Comparison of ENCODE assay signal across 42 mouse cellular contexts in the genomic region with DNA sequence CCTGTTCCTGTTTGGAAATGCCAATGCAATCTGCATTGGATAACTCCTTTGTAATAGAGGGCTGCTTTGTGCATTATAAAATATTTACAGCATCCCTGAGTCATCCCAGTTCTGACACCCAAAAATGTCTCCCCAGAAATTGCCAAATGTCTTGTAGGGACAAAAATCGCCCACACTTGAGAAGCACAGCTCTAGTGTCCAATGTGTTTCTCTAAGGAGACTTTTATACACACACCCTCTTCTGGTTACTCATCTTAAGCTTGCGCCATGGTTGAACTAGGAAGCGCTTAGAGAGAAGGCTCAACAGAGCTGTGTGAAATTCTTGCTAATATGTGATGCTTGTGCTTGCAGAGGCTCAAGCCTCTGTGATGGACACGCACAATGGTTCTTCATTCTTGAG. TPM values are rescaled to one million over a fixed set of nuclear protein-coding genes. Genes with fewer than 3 reads are reported as not detected.
"Had no signal": no experiment of that assay in that cellular context is flagged by ENCODE, and none has a peak within 500 bp of the region (broad histone marks: within the 10 kb centered on the region; RNA-seq: fewer than 3 reads in every experiment).

No protein-coding gene starts in this region.

- ATAC-seq: hindbrain, embryonic 16.5 days; hindbrain, postnatal 0 days; inflammation-experienced regulatory T-cells, adult 6 months; intestine, embryonic 15.5 days; intestine, embryonic 16.5 days; intestine, postnatal 0 days had no signal

- H3K36me3 ChIP-seq: heart, embryonic 12.5 days; heart, embryonic 13.5 days; heart, embryonic 15.5 days; hindbrain, embryonic 10.5 days; hindbrain, embryonic 12.5 days; hindbrain, embryonic 13.5 days; hindbrain, embryonic 15.5 days; intestine, embryonic 15.5 days; kidney, embryonic 15.5 days had no signal

- H3K27me3 ChIP-seq: heart, embryonic 12.5 days; heart, embryonic 13.5 days; heart, embryonic 15.5 days; hindbrain, embryonic 12.5 days; hindbrain, embryonic 13.5 days; hindbrain, embryonic 15.5 days; intestine, embryonic 15.5 days; kidney, embryonic 15.5 days had no signal

- H3K4me3 ChIP-seq: heart, embryonic 12.5 days; heart, embryonic 13.5 days; heart, embryonic 15.5 days; hindbrain, embryonic 10.5 days; hindbrain, embryonic 12.5 days; hindbrain, embryonic 13.5 days; hindbrain, embryonic 15.5 days; intestine, embryonic 15.5 days; kidney, embryonic 15.5 days; layer of hippocampus, adult 2 months; left cerebral cortex, adult 2 months had no signal

- H3K4me1 ChIP-seq: heart, embryonic 12.5 days; heart, embryonic 13.5 days; heart, embryonic 15.5 days; hindbrain, embryonic 10.5 days; hindbrain, embryonic 12.5 days; hindbrain, embryonic 13.5 days; hindbrain, embryonic 15.5 days; intestine, embryonic 15.5 days; kidney, embryonic 15.5 days had no signal

- DNase-seq: heart, postnatal 10 days; heart, postnatal 14 days; heart, postnatal 36 days; heart, postnatal 4 days; kidney, adult 11 months; kidney, adult 18-20 months; kidney, adult 2 months; kidney, adult 8-10 months; kidney, adult 9 months; kidney, postnatal 10 days; kidney, postnatal 14 days; kidney, postnatal 25 days; kidney, postnatal 36 days; kidney, postnatal 4 days; layer of hippocampus, adult 9-11 months; layer of hippocampus, postnatal 36 days had no signal

- H3K27ac ChIP-seq: heart, embryonic 13.5 days; heart, embryonic 15.5 days; hindbrain, embryonic 10.5 days; hindbrain, embryonic 12.5 days; hindbrain, embryonic 13.5 days; hindbrain, embryonic 14.5 days; hindbrain, embryonic 15.5 days; hindbrain, postnatal 0 days; intestine, embryonic 15.5 days; kidney, embryonic 15.5 days; kidney, postnatal 0 days; layer of hippocampus, adult 2 months; left cerebral cortex, adult 2 months had no signal

RNA-seq across cellular contexts. Expression of a gene that starts 20.0 kb away (rescaled TPM):
- polyA plus RNA-seq: heart, embryonic 14.5 days; heart, embryonic 15.5 days; heart, postnatal 0 days; hindbrain, embryonic 11.5 days; hindbrain, embryonic 12.5 days; intestine, embryonic 15.5 days; intestine, embryonic 16.5 days; kidney, embryonic 15.5 days; kidney, embryonic 16.5 days; kidney, postnatal 0 days had no signal

RNA-seq across cellular contexts. Expression of a gene that starts 53.4 kb away (rescaled TPM):
- polyA plus RNA-seq: heart, embryonic 11.5 days; heart, embryonic 12.5 days; heart, embryonic 13.5 days; heart, embryonic 14.5 days; heart, embryonic 15.5 days; heart, embryonic 16.5 days; heart, postnatal 0 days; hindbrain, embryonic 10.5 days; hindbrain, embryonic 11.5 days; hindbrain, embryonic 13.5 days; hindbrain, embryonic 14.5 days; inflammation-experienced regulatory T-cells, adult 6 months; intestine, embryonic 14.5 days; intestine, embryonic 15.5 days; intestine, embryonic 16.5 days; intestine, postnatal 0 days; kidney, adult 2 months; kidney, embryonic 14.5 days; kidney, embryonic 15.5 days had no signal
